Mouse (Mus musculus): ENCODE data around the gene Aox2. TPM values are rescaled to one million over a fixed set of nuclear protein-coding genes. Genes with fewer than 3 reads are reported as not detected.
A peak's percentile ranks its signal among the peaks of the same experiment; 100 is the strongest.

Aox2 gene
- polyA plus RNA-seq, 2 experiments, result 0.01 TPM; not detected in 1

DNA sequence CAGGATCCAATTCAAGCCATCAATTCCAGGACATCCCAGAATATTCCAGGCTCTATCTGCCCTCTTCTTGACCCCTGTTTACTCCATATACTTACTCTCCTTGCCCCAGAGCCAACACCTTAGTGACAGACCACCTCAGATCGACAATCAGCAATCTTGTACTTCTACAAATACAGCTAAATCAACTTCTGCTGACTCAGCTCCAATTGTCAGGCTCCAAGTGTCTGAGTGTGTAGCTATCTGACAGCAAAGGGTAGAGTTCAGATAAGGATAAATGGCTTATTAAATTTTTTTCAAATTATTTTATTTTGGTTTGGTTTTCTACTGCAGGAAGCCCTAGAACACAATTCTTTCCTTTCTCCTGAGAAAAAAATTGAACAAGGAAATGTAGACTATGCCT is 29.6 kb upstream of the Aox2 start:
- Histone ChIP-seq H3K27me3 (ENCODE audit: control insufficient read depth, insufficient read depth, low read length) (no peaks in the 10 kb centered on the region), H3K27ac (no peak overlapping the region), H3K36me3 (replicated peaks; ENCODE audit: control insufficient read depth, insufficient read depth, low read depth) (no peaks in the 10 kb centered on the region), H3K4me2 (ENCODE audit: low read depth) (no peak overlapping the region), H3K4me1 (replicated peaks; ENCODE audit: control insufficient read depth in 2 of 2, insufficient read depth in 2 of 2, low read length in 1 of 2) (no peaks in the 10 kb centered on the region), H3K9me3 (ENCODE audit: control insufficient read depth, low read length) (no peaks in the 10 kb centered on the region), H3K4me3 (ENCODE audit: insufficient read depth in 1 of 2, low read depth in 2 of 2, low read length in 2 of 2) (no peak overlapping the region), H3K9ac (replicated peaks) (no peak overlapping the region)
- TF ChIP-seq EP300 (IDR thresholded peaks at IDR 0.05; ENCODE audit: low read depth) (no peak), CTCF (IDR thresholded peaks at IDR 0.05; ENCODE audit: low read depth) (no peak)
- WGBS (ENCODE audit: insufficient replicate concordance), result 50% methylated on average over 1 of the region's 1 CpGs
- no peak for DNase-seq (ENCODE audit: low read depth in 3 of 3, low spot score in 3 of 3)
- ATAC-seq (ENCODE audit: insufficient read depth), result no peak

DNA sequence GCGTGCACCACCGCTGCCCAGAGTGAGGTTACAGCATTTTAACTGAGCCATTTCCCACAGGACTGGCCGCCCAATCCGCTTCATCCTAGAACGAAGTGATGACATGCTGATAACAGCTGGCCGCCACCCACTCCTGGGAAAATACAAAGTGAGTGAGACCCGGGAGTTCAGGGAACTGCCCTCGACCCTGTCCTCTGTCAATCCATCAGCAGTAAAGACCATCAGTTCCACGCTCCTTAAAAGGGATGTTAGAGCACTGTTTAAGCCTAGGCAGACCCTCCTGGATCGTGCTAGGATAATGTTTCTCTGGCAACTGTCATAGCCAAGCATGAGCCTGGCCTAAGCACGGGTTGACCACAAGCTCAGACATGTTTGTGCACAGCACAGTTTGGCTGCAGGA is 24.7 kb upstream of the Aox2 start:
- Histone ChIP-seq H3K9me3 (ENCODE audit: control insufficient read depth, low read length) (no peaks in the 10 kb centered on the region), H3K4me2 (ENCODE audit: low read depth) (no peak overlapping the region), H3K27me3 (ENCODE audit: control insufficient read depth, insufficient read depth, low read length) (no peaks in the 10 kb centered on the region), H3K4me1 (replicated peaks; ENCODE audit: control insufficient read depth in 2 of 2, insufficient read depth in 2 of 2, low read length in 1 of 2) (no peaks in the 10 kb centered on the region), H3K27ac (no peak overlapping the region), H3K4me3 (ENCODE audit: insufficient read depth in 1 of 2, low read depth in 2 of 2, low read length in 2 of 2) (no peak overlapping the region), H3K9ac (replicated peaks) (no peak overlapping the region), H3K36me3 (replicated peaks; ENCODE audit: control insufficient read depth, insufficient read depth, low read depth) (no peaks in the 10 kb centered on the region)
- 53% methylated on average over 11 of the region's 11 CpGs for WGBS (ENCODE audit: insufficient replicate concordance)
- DNase-seq (ENCODE audit: low read depth in 3 of 3, low spot score in 3 of 3) (no peak), ATAC-seq (ENCODE audit: insufficient read depth) (no peak)
- TF ChIP-seq CTCF (IDR thresholded peaks at IDR 0.05; ENCODE audit: low read depth) (no peak), EP300 (IDR thresholded peaks at IDR 0.05; ENCODE audit: low read depth) (no peak)

DNA sequence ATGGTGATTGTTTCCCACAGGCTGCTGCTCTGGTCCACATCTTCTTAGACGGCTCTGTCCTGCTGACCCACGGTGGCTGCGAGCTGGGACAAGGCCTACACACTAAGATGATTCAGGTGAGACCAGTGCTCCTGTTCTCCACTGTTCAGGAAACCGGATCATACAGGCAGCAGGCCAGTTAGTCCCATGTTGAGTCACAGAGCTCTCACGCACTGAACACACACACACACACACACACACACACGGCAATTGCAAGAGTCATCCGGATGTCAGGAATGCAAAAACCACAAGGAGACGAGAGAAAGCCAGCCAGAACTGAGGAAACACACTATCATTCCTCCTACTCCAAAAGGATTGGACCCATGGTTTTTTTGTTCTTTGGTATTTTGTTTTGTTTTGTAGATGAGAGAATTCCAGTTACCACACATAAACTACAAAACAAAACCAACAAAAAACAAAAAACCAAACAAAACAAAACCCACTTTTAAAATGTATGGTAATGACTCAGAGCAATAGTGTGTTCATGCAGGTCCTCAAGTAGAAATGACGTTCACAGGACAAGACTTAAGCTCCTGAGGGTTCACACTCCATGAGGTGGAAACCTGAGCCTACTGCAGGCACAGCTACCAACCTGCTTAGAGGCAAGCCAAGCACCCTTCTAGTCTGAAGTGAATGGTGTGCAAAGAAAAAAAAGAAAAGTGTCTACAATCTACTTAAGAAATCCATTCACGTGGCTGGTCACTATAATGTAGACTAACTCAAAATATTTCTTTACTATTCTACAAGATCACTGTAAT is 20.7 kb upstream of the Aox2 start:
- no peaks in the 10 kb centered on the region for H3K36me3 ChIP-seq (replicated peaks; ENCODE audit: control insufficient read depth, insufficient read depth, low read depth)
- H3K4me3 ChIP-seq (ENCODE audit: insufficient read depth in 1 of 2, low read depth in 2 of 2, low read length in 2 of 2), result no peak overlapping the region
- ATAC-seq (ENCODE audit: insufficient read depth), result no peak
- no peak overlapping the region for H3K4me2 ChIP-seq (ENCODE audit: low read depth)
- 55% methylated on average over 10 of the region's 10 CpGs for WGBS (ENCODE audit: insufficient replicate concordance)
- no peak overlapping the region for H3K9ac ChIP-seq (replicated peaks)
- TF ChIP-seq CTCF (IDR thresholded peaks at IDR 0.05; ENCODE audit: low read depth) (no peak), EP300 (IDR thresholded peaks at IDR 0.05; ENCODE audit: low read depth) (no peak)
- no peaks in the 10 kb centered on the region for H3K9me3 ChIP-seq (ENCODE audit: control insufficient read depth, low read length)
- no peaks in the 10 kb centered on the region for H3K27me3 ChIP-seq (ENCODE audit: control insufficient read depth, insufficient read depth, low read length)
- no peak for DNase-seq (ENCODE audit: low read depth in 3 of 3, low spot score in 3 of 3)
- no peaks in the 10 kb centered on the region for H3K4me1 ChIP-seq (replicated peaks; ENCODE audit: control insufficient read depth in 2 of 2, insufficient read depth in 2 of 2, low read length in 1 of 2)
- no peak overlapping the region for H3K27ac ChIP-seq

DNA sequence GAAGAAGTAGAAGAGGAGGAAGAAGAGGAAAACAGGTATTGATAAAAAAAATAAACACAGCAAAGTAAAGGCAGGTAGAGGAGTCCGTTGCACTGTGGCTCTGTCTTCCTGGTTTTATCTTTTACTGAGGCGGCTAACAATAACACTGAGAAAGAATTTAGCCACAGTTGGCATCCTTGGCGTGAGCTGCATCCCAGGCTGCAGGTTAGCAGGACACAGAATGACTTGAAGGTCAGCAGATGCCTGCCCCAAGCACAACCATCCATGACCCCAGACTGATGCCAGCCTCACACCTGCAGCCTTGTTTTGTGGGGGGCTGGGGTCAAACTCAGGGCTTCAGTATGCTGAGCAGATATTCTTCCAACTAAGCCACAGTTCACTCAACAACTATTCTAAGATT is 17.8 kb upstream of the Aox2 start:
- H3K27ac ChIP-seq, result no peak overlapping the region
- no peaks in the 10 kb centered on the region for H3K36me3 ChIP-seq (replicated peaks; ENCODE audit: control insufficient read depth, insufficient read depth, low read depth)
- TF ChIP-seq CTCF (IDR thresholded peaks at IDR 0.05; ENCODE audit: low read depth), result no peak
- TF ChIP-seq EP300 (IDR thresholded peaks at IDR 0.05; ENCODE audit: low read depth), result no peak
- WGBS (ENCODE audit: insufficient replicate concordance), result 51% methylated on average over 3 of the region's 3 CpGs
- no peaks in the 10 kb centered on the region for H3K9me3 ChIP-seq (ENCODE audit: control insufficient read depth, low read length)
- DNase-seq (ENCODE audit: low read depth in 3 of 3, low spot score in 3 of 3) (no peak), ATAC-seq (ENCODE audit: insufficient read depth) (no peak)
- H3K4me2 ChIP-seq (ENCODE audit: low read depth), result no peak overlapping the region
- H3K27me3 ChIP-seq (ENCODE audit: control insufficient read depth, insufficient read depth, low read length), result no peaks in the 10 kb centered on the region
- H3K4me1 ChIP-seq (replicated peaks; ENCODE audit: control insufficient read depth in 2 of 2, insufficient read depth in 2 of 2, low read length in 1 of 2), result no peaks in the 10 kb centered on the region
- H3K9ac ChIP-seq (replicated peaks), result no peak overlapping the region
- H3K4me3 ChIP-seq (ENCODE audit: insufficient read depth in 1 of 2, low read depth in 2 of 2, low read length in 2 of 2), result no peak overlapping the region

DNA sequence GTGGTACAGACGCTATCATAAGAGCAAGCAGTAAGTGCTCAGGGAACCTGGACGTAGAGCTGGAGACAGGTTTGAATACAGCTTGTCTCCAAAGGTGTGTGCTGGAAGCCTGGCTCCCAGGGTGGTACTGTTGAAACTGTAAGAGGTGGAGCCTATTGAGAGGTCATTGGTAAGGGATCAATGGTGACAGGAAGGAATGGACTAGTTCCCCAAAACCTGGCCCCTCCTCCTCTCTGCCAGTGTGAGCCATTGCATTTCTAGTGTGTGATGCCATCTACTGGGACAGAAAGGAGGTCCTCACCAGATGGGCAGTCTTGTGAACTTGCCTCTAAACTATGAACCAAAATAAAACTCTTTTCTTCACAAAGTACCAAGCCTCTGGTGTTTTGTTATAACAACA is 9.9 kb upstream of the Aox2 start:
- Histone ChIP-seq H3K4me1 (replicated peaks; ENCODE audit: control insufficient read depth in 2 of 2, insufficient read depth in 2 of 2, low read length in 1 of 2) (no peaks in the 10 kb centered on the region), H3K9me3 (ENCODE audit: control insufficient read depth, low read length) (no peaks in the 10 kb centered on the region), H3K9ac (replicated peaks) (no peak overlapping the region), H3K27ac (no peak overlapping the region), H3K27me3 (ENCODE audit: control insufficient read depth, insufficient read depth, low read length) (no peaks in the 10 kb centered on the region), H3K4me3 (ENCODE audit: insufficient read depth in 1 of 2, low read depth in 2 of 2, low read length in 2 of 2) (no peak overlapping the region), H3K4me2 (ENCODE audit: low read depth) (no peak overlapping the region), H3K36me3 (replicated peaks; ENCODE audit: control insufficient read depth, insufficient read depth, low read depth) (no peaks in the 10 kb centered on the region)
- ATAC-seq (ENCODE audit: insufficient read depth) (no peak), DNase-seq (ENCODE audit: low read depth in 3 of 3, low spot score in 3 of 3) (no peak)
- 60% methylated on average over 2 of the region's 2 CpGs for WGBS (ENCODE audit: insufficient replicate concordance)
- TF ChIP-seq CTCF (IDR thresholded peaks at IDR 0.05; ENCODE audit: low read depth), result 0 out of 2 replicates have a peak, but pooled peaks have one; percentile 4
- TF ChIP-seq EP300 (IDR thresholded peaks at IDR 0.05; ENCODE audit: low read depth), result no peak
